Mouse (Mus musculus) liver, embryonic 13.5 days (tissue): ENCODE results near the gene Meox1. TPM values are rescaled to one million over a fixed set of nuclear protein-coding genes. Genes with fewer than 3 reads are reported as not detected.
A peak's percentile ranks its signal among the peaks of the same experiment; 100 is the strongest.

Source experiments
- ATAC-seq: fragments of 200-750 bp; cut with Nextera tagmentation; 2 replicates; pipeline ENCODE4 v1.8.0; 2017; ENCODE audit warnings: low read depth, mild to moderate bottlenecking, moderate number of reproducible peaks, moderate library complexity
- DNase-seq: peaks from one replicate; pipeline ENCODE4 v3.0.0; 2022
- H3K27ac ChIP-seq: fragments of 300-500 bp; sonication (generic); 2 replicates; pipeline ENCODE4 v1.5.1; 2015; ENCODE audit warnings: moderate library complexity, mild to moderate bottlenecking, inconsistent platforms
- H3K27me3 ChIP-seq: fragments of 300-500 bp; sonication (generic); 2 replicates; pipeline ENCODE4 v1.6.1; 2015; ENCODE audit warnings: mild to moderate bottlenecking, inconsistent platforms
- H3K36me3 ChIP-seq: fragments of 300-500 bp; sonication (generic); 2 replicates; pipeline ENCODE4 v1.6.1; 2015; ENCODE audit warnings: mild to moderate bottlenecking, inconsistent platforms
- H3K4me1 ChIP-seq: fragments of 300-500 bp; sonication (generic); replicated peaks from 2 replicates; pipeline ENCODE4 v1.6.1; 2015; ENCODE audit warnings: inconsistent platforms
- H3K4me2 ChIP-seq: fragments of 300-500 bp; sonication (generic); 2 replicates; pipeline ENCODE4 v1.6.1; 2015; ENCODE audit warnings: inconsistent platforms, mild to moderate bottlenecking, moderate library complexity
- H3K4me3 ChIP-seq: fragments of 300-500 bp; sonication (generic); replicated peaks from 2 replicates; pipeline ENCODE4 v1.5.1; 2015; ENCODE audit warnings: mild to moderate bottlenecking, inconsistent platforms
- H3K9ac ChIP-seq: fragments of 300-500 bp; sonication (generic); 2 replicates; pipeline ENCODE4 v1.6.1; 2015; ENCODE audit warnings: mild to moderate bottlenecking, inconsistent platforms
- H3K9me3 ChIP-seq: fragments of 300-500 bp; sonication (generic); replicated peaks from 2 replicates; pipeline ENCODE4 v1.6.1; 2016; ENCODE audit warnings: inconsistent platforms
- WGBS: fragments of 180-500 bp; shearing (Covaris S2); methylation state at CpG from one replicate; pipeline ENCODE4 v1.1.7; 2015; ENCODE audit not compliant: insufficient replicate concordance; 5-methylcytosine and 5-hydroxymethylcytosine counted together
- polyA plus RNA-seq: library from polyadenylated mRNA; unstranded; fragments of >200 nt; fragmentation: Nextera tagmentation; extraction: Ambion mirVana; gene quantifications from 2 replicates; pipeline ENCODE4 v1.2.1, GENCODE M21; 2015

Meox1 gene
- polyA plus RNA-seq, 1 experiment from 2014 or later = 0.59 TPM

DNA sequence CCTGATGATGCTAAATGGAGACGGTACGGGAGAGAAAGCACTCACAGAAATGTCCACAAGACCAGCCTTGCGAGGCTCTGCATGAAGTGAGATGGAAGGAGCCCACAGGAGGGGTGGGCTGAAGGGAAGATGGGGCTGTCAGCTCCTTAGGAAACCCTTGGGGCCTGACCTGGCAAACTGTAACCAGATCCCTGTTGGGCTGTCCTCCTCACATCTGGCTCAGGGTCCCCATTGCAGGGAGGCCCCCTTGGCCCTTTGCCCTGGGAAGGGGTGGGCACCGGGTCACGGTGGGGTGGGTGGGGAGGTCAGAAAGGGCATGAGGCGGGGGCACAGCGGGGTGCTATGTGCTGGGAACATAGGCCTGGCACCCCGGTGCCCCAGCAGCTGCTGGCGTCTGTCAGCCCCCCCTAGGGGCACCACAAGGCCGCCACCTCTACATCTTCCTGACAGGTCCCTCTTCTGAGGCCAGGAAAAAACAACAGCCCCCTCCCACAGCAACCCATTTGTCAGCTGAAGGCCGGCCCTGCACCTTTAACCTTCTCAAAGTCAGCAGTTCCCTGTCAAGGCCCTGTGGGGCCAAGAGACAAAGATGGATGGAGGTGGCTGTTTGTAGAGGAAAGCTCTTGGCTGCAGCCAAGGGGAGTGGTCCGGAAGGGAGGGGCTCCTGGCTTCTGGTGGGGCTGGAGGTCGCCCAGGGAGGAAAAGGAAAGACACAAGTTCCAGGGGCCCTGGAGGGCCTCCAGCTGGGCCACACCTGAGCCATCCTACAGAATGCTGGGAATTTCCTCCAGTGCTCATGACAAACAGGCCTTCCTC, 2.6 kb upstream of the Meox1 start:
- Histone ChIP-seq H3K4me3 (no peak overlapping the region), H3K4me1 (no peaks in the 10 kb centered on the region), H3K4me2 (no peak overlapping the region), H3K9ac (no peak overlapping the region), H3K27ac (no peak overlapping the region), H3K9me3 (no peaks in the 10 kb centered on the region), H3K36me3 (no peaks in the 10 kb centered on the region), H3K27me3 (peaks cover 59% of the 10 kb centered on the region)
- WGBS = 28% methylated on average over 12 of the region's 13 CpGs
- ATAC-seq (no peak), DNase-seq (no peak)

DNA sequence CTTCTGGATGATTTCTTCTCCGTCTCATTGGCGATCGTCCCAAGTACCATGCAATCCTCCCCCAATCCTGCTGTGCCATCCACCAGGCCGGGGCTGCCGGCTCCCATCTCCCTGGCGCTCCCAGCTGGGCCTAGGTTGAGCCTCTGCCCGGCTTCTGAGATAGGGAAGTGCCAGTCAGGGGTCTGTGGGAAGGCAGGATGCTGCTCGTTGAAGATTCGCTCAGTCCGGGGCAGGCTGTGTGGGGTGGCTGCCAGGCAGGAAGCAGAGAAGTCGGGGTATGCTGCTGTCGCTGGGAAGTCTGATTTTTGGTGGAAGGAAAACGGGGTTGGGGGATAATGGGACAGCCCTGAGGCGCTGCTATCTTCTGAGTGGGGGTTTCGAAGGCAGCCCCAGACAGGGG, 614 bp downstream of the Meox1 start:
- no peak overlapping the region for H3K9ac ChIP-seq
- no peak overlapping the region for H3K27ac ChIP-seq
- no peaks in the 10 kb centered on the region for H3K9me3 ChIP-seq
- H3K27me3 ChIP-seq = peaks cover 80% of the 10 kb centered on the region
- ATAC-seq (no peak), DNase-seq (no peak)
- no peaks in the 10 kb centered on the region for H3K36me3 ChIP-seq
- H3K4me3 ChIP-seq = no peak overlapping the region
- H3K4me2 ChIP-seq = no peak overlapping the region
- 24% methylated on average over 15 of the region's 15 CpGs for WGBS
- no peaks in the 10 kb centered on the region for H3K4me1 ChIP-seq

DNA sequence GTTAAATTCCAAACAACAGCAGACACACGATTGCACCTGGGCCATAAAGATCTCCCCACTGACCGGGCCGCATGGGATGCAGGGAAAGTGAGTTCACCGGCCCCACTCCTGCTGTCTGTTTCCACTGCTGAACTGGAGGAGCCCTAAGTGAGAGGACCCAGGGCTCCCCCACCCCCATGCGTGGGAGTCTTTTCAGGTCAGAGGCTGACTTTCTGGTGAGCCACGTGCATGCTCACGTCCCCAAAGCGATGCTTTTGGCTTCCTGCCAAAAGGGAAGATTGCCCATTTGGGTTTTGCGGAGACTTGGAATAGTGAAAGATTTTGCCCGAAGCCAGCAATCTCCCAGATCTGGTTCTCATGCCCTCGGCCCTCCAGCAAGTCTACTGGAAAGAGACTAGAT, 2.7 kb downstream of the Meox1 start:
- DNase-seq = no peak
- H3K9ac ChIP-seq = no peak overlapping the region
- peaks cover 90% of the 10 kb centered on the region for H3K27me3 ChIP-seq
- no peak overlapping the region for H3K4me2 ChIP-seq
- H3K27ac ChIP-seq = no peak overlapping the region
- no peaks in the 10 kb centered on the region for H3K36me3 ChIP-seq
- no peaks in the 10 kb centered on the region for H3K9me3 ChIP-seq
- H3K4me3 ChIP-seq = no peak overlapping the region
- no peak for ATAC-seq
- no peaks in the 10 kb centered on the region for H3K4me1 ChIP-seq
- 17% methylated on average over 11 of the region's 11 CpGs for WGBS

DNA sequence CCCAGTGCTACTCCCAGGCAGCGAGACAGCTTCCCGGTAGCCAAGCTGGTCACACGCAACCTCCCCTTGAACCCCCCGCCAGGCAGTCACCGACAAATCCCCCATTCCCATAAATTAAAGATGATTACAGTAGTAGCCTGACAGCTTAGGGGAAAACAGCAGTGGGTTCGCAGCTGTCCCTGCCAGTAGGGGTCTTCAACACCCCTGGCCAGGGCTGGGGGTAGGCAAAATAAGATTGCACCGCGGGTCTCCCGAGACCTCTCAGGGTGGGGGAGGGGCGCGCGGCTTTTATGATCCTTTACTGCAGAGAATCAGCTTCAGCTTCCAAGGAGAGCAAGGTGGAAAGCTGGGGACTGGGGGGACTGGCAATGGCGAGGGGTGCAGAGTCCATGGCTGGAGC, 4.4 kb downstream of the Meox1 start:
- H3K27me3 ChIP-seq = peaks cover 88% of the 10 kb centered on the region
- peaks cover 12% of the 10 kb centered on the region for H3K4me1 ChIP-seq
- ATAC-seq (no peak), DNase-seq (no peak)
- no peak overlapping the region for H3K4me3 ChIP-seq
- H3K9ac ChIP-seq = no peak overlapping the region
- 4% methylated on average over 13 of the region's 13 CpGs for WGBS
- H3K4me2 ChIP-seq = no peak overlapping the region
- H3K9me3 ChIP-seq = no peaks in the 10 kb centered on the region
- no peak overlapping the region for H3K27ac ChIP-seq
- H3K36me3 ChIP-seq = no peaks in the 10 kb centered on the region

DNA sequence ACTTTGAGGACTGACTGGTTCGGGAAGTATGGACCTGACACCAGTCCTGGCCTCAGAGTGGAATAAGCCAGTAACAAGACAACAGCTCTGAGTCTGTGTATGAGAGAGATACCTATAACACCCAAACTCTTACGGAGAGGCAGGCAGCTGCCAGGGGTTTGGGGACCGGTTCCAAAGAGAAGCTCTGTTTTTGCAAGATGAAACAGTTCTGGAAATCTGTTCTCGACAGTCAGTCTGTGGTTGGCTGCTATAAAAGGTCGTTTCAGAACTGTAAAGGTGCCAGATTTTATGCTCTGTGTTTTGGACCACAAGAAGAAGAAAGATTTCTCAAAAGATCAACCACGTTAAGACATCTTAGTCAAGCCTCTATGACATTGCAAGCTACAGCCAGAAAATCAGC, 5.4 kb downstream of the Meox1 start:
- Histone ChIP-seq H3K36me3 (no peaks in the 10 kb centered on the region), H3K27me3 (peaks cover 84% of the 10 kb centered on the region), H3K9ac (no peak overlapping the region), H3K4me3 (no peak overlapping the region), H3K27ac (no peak overlapping the region), H3K4me2 (no peak overlapping the region), H3K9me3 (no peaks in the 10 kb centered on the region), H3K4me1 (peaks cover 12% of the 10 kb centered on the region)
- DNase-seq (no peak), ATAC-seq (no peak)
- 44% methylated on average over 6 of the region's 6 CpGs for WGBS

DNA sequence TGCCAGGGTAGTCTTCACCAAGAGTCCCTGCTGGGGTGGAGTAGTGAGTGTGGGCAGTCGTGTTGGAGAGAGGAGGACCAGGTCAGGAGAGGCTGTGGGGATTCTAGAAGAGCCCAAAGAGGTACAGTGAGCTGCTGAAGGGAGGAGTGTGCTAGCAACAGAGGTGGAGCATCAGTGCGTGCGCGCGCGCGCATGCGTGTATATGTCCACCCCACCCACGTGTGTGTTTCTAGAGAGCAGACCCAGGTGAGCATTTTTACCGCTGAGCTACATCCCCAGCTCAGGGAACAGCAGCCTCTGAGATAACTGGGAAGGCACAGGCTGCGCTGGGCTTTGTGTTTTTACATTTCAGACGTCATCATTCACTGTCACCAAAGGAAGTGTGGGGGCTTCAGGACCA, 7.7 kb downstream of the Meox1 start:
- no peak for ATAC-seq
- Histone ChIP-seq H3K9ac (no peak overlapping the region), H3K27ac (no peak overlapping the region), H3K9me3 (no peaks in the 10 kb centered on the region), H3K27me3 (peaks cover 82% of the 10 kb centered on the region), H3K4me1 (peaks cover 19% of the 10 kb centered on the region), H3K4me3 (no peak overlapping the region), H3K4me2 (no peak overlapping the region), H3K36me3 (no peaks in the 10 kb centered on the region)
- DNase-seq = no peak
- WGBS = 60% methylated on average over 12 of the region's 12 CpGs

DNA sequence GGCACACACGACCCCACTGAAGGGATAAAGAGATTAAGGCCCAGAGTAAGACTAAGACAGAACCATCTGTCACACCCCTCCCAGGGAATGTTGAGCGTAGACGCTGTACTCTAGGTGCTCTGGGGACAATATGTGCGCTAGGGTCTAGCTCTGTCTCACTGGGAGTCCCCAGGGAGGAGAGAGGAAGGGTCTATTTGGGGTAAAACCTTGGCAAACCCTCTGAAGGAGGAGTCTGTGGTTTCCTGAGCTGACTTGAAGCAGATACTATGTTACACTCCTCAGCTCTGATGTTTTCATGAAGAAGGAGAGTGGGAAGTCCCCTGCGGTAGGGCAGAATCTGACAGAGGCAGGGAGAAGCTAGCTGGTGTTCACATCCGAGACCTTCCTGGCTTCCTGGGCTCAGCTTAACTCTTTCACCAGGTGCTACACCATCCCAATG, 8.3 kb downstream of the Meox1 start:
- no peak overlapping the region for H3K4me3 ChIP-seq
- peaks cover 81% of the 10 kb centered on the region for H3K27me3 ChIP-seq
- H3K9me3 ChIP-seq = no peaks in the 10 kb centered on the region
- no peak overlapping the region for H3K4me2 ChIP-seq
- H3K36me3 ChIP-seq = no peaks in the 10 kb centered on the region
- H3K4me1 ChIP-seq = peaks cover 23% of the 10 kb centered on the region
- no peak for ATAC-seq
- 18% methylated on average over 6 of the region's 6 CpGs for WGBS
- no peak overlapping the region for H3K9ac ChIP-seq
- no peak for DNase-seq
- no peak overlapping the region for H3K27ac ChIP-seq

DNA sequence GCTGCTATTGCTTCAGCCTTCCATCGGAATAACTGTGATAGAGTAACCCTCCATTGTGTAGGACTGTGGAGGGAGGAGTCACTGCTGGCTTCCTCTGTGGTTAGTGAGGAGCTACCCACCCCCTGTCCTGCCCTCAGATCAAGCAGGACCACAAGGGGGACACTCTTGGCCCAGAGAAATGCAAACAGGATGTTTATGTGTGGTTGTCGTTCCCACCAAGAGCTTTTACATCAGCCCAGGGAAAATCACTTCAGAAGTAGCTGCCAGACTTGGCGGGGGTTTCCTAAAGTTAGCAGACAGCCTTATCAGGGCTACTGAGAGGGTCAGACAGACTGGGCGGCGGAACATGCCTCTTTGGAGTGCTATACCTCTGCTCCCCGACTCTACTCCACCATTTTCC, 8.9 kb downstream of the Meox1 start:
- H3K36me3 ChIP-seq = no peaks in the 10 kb centered on the region
- 13% methylated on average over 6 of the region's 6 CpGs for WGBS
- no peak for DNase-seq
- H3K4me2 ChIP-seq = no peak overlapping the region
- peaks cover 26% of the 10 kb centered on the region for H3K4me1 ChIP-seq
- H3K27ac ChIP-seq = no peak overlapping the region
- H3K9me3 ChIP-seq = no peaks in the 10 kb centered on the region
- H3K27me3 ChIP-seq = peaks cover 81% of the 10 kb centered on the region
- ATAC-seq = no peak
- no peak overlapping the region for H3K4me3 ChIP-seq
- no peak overlapping the region for H3K9ac ChIP-seq

DNA sequence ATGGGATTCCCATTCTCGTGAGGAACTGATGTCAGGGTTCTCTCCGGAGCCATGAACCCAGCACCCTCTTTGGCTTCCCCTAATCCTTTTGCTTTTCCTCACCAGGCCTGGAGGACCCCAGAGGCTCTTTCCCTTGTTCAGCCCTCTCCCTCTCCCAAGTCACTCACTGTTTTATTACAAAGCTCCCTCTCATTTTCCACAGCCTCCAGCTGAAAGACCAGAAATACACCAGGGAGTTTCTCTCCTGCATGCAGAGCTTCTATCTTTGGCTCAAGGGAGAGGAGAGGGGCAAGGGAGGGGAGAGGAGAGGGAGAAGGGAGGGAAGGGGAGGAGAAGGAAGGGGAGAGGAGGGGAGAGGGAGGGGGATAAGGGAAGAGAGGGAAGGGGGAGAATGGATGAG, 10.3 kb downstream of the Meox1 start:
- 46% methylated on average over 2 of the region's 2 CpGs for WGBS
- Histone ChIP-seq H3K4me1 (peaks cover 26% of the 10 kb centered on the region), H3K27me3 (peaks cover 73% of the 10 kb centered on the region), H3K36me3 (no peaks in the 10 kb centered on the region), H3K27ac (no peak overlapping the region), H3K4me2 (no peak overlapping the region), H3K9me3 (no peaks in the 10 kb centered on the region), H3K4me3 (no peak overlapping the region), H3K9ac (no peak overlapping the region)
- ATAC-seq = no peak
- DNase-seq = no peak

DNA sequence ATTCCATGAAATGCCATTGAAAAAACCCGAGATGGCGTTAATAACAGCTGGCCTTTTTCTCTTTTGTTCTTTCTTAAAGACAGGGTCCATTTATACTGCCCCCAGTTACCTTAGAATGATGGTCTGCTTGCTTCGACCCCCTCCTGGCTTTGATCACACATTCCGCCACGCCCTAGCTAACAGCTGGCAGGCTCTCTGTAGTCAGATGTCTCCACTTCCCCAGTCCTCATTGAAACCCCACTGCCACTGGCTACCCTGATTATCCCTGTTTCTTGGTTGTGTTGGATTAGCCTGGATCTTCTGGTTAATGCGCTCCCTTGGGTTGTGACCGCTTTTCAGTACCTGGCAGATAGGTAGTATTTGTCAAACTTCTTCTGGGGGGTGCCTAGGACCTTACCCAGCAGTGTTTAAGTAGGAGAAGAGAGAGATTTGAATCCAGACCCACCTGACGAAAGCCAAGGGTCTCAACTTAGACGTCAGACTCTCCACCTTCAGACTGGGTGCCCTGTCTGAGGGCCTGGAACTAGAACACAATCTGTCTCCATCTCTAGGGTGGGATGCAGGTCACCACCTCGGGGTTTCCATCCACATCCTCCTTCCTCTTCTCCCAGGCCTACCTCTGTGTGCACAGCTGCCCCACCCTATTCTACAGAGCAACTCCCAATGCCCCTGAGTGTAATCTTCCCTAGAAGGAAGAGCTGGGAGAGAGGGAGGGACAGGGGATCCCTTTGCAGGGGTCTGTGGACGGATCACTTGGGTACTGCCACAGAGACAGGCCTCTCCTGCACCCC, 11.5 kb downstream of the Meox1 start:
- H3K27ac ChIP-seq = no peak overlapping the region
- 53% methylated on average over 11 of the region's 11 CpGs for WGBS
- H3K4me2 ChIP-seq = no peak overlapping the region
- H3K9ac ChIP-seq = no peak overlapping the region
- H3K4me3 ChIP-seq = no peak overlapping the region
- H3K9me3 ChIP-seq = no peaks in the 10 kb centered on the region
- H3K36me3 ChIP-seq = no peaks in the 10 kb centered on the region
- DNase-seq (no peak), ATAC-seq (no peak)
- peaks cover 32% of the 10 kb centered on the region for H3K4me1 ChIP-seq
- H3K27me3 ChIP-seq = peaks cover 66% of the 10 kb centered on the region

DNA sequence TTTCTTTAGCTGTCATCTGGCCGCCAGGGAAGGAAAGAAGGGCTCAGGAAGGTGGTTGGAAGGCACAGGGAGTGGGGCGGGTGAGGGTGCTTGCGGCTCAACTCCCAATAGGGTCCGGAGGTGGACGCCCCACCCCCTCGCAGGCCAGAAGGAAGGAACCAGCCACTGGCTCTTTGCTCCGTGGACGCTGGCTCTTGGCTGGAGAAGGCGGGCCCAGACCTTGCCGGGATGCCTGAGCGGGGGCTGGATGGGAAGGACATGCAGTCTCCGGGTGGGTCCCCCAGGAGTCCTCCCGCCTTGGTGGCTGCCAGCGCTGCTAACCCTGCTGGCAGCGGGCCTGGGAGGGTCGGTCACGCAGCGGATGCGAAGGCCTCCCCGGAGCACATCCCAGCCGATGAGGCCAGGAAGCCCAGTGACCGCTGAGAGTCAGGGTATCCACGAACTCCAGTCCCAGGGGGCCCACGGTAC, 12.5 kb downstream of the Meox1 start:
- Histone ChIP-seq H3K9me3 (no peaks in the 10 kb centered on the region), H3K36me3 (no peaks in the 10 kb centered on the region), H3K27ac (no peak overlapping the region), H3K4me2 (peak overlapping the region; percentile 36; the same call in 1 of the 2 replicates), H3K27me3 (peaks cover 59% of the 10 kb centered on the region), H3K9ac (no peak overlapping the region), H3K4me1 (peaks cover 32% of the 10 kb centered on the region), H3K4me3 (0 out of 2 replicates have a peak overlapping the region, but pooled peaks have one; percentile 4)
- no peak for DNase-seq
- 6% methylated on average over 24 of the region's 24 CpGs for WGBS
- ATAC-seq = peak; percentile 31; the same call in 1 of the 2 replicates
